Mouse (Mus musculus) testis, adult 2 months (tissue): ENCODE data around the gene Sertad2.

Source experiments
- CTCF ChIP-seq: fragments of 200-500 bp; IDR thresholded peaks from 2 replicates; pipeline ENCODE4 v1.5.1; 2012; ENCODE audit warnings: low read depth, mild to moderate bottlenecking, inconsistent platforms, low read length, moderate library complexity; ENCODE audit not compliant: control insufficient read depth, insufficient read depth, insufficient replicate concordance
- POLR2A ChIP-seq: fragments of 200-500 bp; IDR thresholded peaks from 2 replicates; pipeline ENCODE4 v1.6.1; 2012; ENCODE audit warnings: low read depth, mild to moderate bottlenecking, inconsistent platforms, low read length, moderate library complexity; ENCODE audit not compliant: control insufficient read depth

DNA sequence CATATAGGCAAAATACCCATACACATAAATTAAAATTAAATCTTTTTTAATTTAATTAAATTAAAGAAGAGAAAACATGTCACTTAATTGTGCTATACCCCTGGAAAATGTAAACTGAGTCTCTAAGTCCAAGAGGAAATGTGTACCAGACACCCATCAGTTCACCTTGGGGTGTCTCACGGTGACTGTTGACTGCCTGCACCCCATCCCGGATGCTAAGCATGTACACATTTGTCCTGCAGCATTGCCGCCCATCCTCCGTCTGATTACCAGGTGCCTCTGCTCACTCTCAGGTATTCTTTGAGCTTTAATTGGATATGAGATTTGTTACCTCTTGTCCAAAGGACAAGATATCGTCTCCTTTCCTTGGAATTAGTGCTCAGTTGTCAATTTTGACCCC, 99.3 kb downstream of the Sertad2 start:
- TF ChIP-seq CTCF (no peak), POLR2A (no peak)
